Mouse (Mus musculus) liver, embryonic 13.5 days (tissue): ENCODE results near the gene Rhcg. TPM values are rescaled to one million over a fixed set of nuclear protein-coding genes. Genes with fewer than 3 reads are reported as not detected.

Experiments used
- ATAC-seq: fragments of 200-750 bp; cut with Nextera tagmentation; 2 replicates; pipeline ENCODE4 v1.8.0; 2017; ENCODE audit warnings: low read depth, mild to moderate bottlenecking, moderate number of reproducible peaks, moderate library complexity
- DNase-seq: peaks from one replicate; pipeline ENCODE4 v3.0.0; 2022
- H3K27ac ChIP-seq: fragments of 300-500 bp; sonication (generic); 2 replicates; pipeline ENCODE4 v1.5.1; 2015; ENCODE audit warnings: moderate library complexity, mild to moderate bottlenecking, inconsistent platforms
- H3K27me3 ChIP-seq: fragments of 300-500 bp; sonication (generic); 2 replicates; pipeline ENCODE4 v1.6.1; 2015; ENCODE audit warnings: mild to moderate bottlenecking, inconsistent platforms
- H3K36me3 ChIP-seq: fragments of 300-500 bp; sonication (generic); 2 replicates; pipeline ENCODE4 v1.6.1; 2015; ENCODE audit warnings: mild to moderate bottlenecking, inconsistent platforms
- H3K4me1 ChIP-seq: fragments of 300-500 bp; sonication (generic); replicated peaks from 2 replicates; pipeline ENCODE4 v1.6.1; 2015; ENCODE audit warnings: inconsistent platforms
- H3K4me2 ChIP-seq: fragments of 300-500 bp; sonication (generic); 2 replicates; pipeline ENCODE4 v1.6.1; 2015; ENCODE audit warnings: inconsistent platforms, mild to moderate bottlenecking, moderate library complexity
- H3K4me3 ChIP-seq: fragments of 300-500 bp; sonication (generic); replicated peaks from 2 replicates; pipeline ENCODE4 v1.5.1; 2015; ENCODE audit warnings: mild to moderate bottlenecking, inconsistent platforms
- H3K9ac ChIP-seq: fragments of 300-500 bp; sonication (generic); 2 replicates; pipeline ENCODE4 v1.6.1; 2015; ENCODE audit warnings: mild to moderate bottlenecking, inconsistent platforms
- H3K9me3 ChIP-seq: fragments of 300-500 bp; sonication (generic); replicated peaks from 2 replicates; pipeline ENCODE4 v1.6.1; 2016; ENCODE audit warnings: inconsistent platforms
- WGBS: fragments of 180-500 bp; shearing (Covaris S2); methylation state at CpG from one replicate; pipeline ENCODE4 v1.1.7; 2015; ENCODE audit not compliant: insufficient replicate concordance; 5-methylcytosine and 5-hydroxymethylcytosine counted together
- polyA plus RNA-seq: library from polyadenylated mRNA; unstranded; fragments of >200 nt; fragmentation: Nextera tagmentation; extraction: Ambion mirVana; gene quantifications from 2 replicates; pipeline ENCODE4 v1.2.1, GENCODE M21; 2015

The Rhcg gene
- polyA plus RNA-seq, 1 experiment from 2014 or later: 0.09 TPM

GRCm38 (mm10) chr7:79628271-79628913 is 10.9 kb upstream of the Rhcg start:
- no peak overlapping the region for H3K9ac ChIP-seq
- peaks cover 7% of the 10 kb centered on the region; the same call in 1 of the 2 replicates for H3K27me3 ChIP-seq
- no peaks in the 10 kb centered on the region for H3K4me1 ChIP-seq
- H3K4me2 ChIP-seq: no peak overlapping the region
- no peak overlapping the region for H3K27ac ChIP-seq
- H3K36me3 ChIP-seq: no peaks in the 10 kb centered on the region
- 44% methylated on average over 4 of the region's 4 CpGs for WGBS
- DNase-seq (no peak), ATAC-seq (no peak)
- H3K4me3 ChIP-seq: no peak overlapping the region
- H3K9me3 ChIP-seq: no peaks in the 10 kb centered on the region

GRCm38 (mm10) chr7:79626170-79626569 is 8.7 kb upstream of the Rhcg start:
- no peak overlapping the region for H3K4me3 ChIP-seq
- no peak overlapping the region for H3K4me2 ChIP-seq
- 66% methylated on average over 5 of the region's 5 CpGs for WGBS
- no peaks in the 10 kb centered on the region for H3K9me3 ChIP-seq
- peaks cover 7% of the 10 kb centered on the region; the same call in 1 of the 2 replicates for H3K27me3 ChIP-seq
- no peak for ATAC-seq
- H3K4me1 ChIP-seq: no peaks in the 10 kb centered on the region
- H3K9ac ChIP-seq: no peak overlapping the region
- DNase-seq: no peak
- H3K27ac ChIP-seq: no peak overlapping the region
- H3K36me3 ChIP-seq: no peaks in the 10 kb centered on the region

- Histone ChIP-seq H3K4me1 (no peaks in the 10 kb centered on the region), H3K27me3 (peaks cover 23% of the 10 kb centered on the region), H3K9ac (no peak overlapping the region), H3K4me2 (no peak overlapping the region), H3K9me3 (no peaks in the 10 kb centered on the region), H3K27ac (no peak overlapping the region), H3K36me3 (no peaks in the 10 kb centered on the region), H3K4me3 (no peak overlapping the region)
- 56% methylated on average over 8 of the region's 8 CpGs for WGBS
- no peak for DNase-seq
- ATAC-seq: no peak
These were observed 5.6 kb upstream of the Rhcg start for GRCm38 (mm10) chr7:79623086-79623485.

- Histone ChIP-seq H3K4me1 (no peaks in the 10 kb centered on the region), H3K4me2 (no peak overlapping the region), H3K9me3 (no peaks in the 10 kb centered on the region), H3K36me3 (no peaks in the 10 kb centered on the region), H3K9ac (no peak overlapping the region), H3K27me3 (peaks cover 57% of the 10 kb centered on the region), H3K27ac (no peak overlapping the region), H3K4me3 (no peak overlapping the region)
- DNase-seq (no peak), ATAC-seq (no peak)
- WGBS: 50% methylated on average over 4 of the region's 4 CpGs
These were observed 2.0 kb upstream of the Rhcg start for GRCm38 (mm10) chr7:79619493-79619892.

GRCm38 (mm10) chr7:79615941-79616340 is 1.5 kb downstream of the Rhcg start:
- 51% methylated on average over 1 of the region's 1 CpGs for WGBS

GRCm38 (mm10) chr7:79615008-79615407 is 2.4 kb downstream of the Rhcg start:
- ATAC-seq: no peak

More at GRCm38 (mm10) chr7:79615941-79616340, 1.5 kb downstream of the Rhcg start:
- H3K27ac ChIP-seq: no peak overlapping the region
- DNase-seq (no peak), ATAC-seq (no peak)
- H3K4me1 ChIP-seq: no peaks in the 10 kb centered on the region
- H3K9me3 ChIP-seq: no peaks in the 10 kb centered on the region
- peaks cover 72% of the 10 kb centered on the region for H3K27me3 ChIP-seq
- H3K4me3 ChIP-seq: no peak overlapping the region
- H3K4me2 ChIP-seq: no peak overlapping the region
- no peaks in the 10 kb centered on the region for H3K36me3 ChIP-seq
- H3K9ac ChIP-seq: no peak overlapping the region

GRCm38 (mm10) chr7:79613314-79613713 is 4.1 kb downstream of the Rhcg start:
- H3K9me3 ChIP-seq: no peaks in the 10 kb centered on the region
- peaks cover 65% of the 10 kb centered on the region for H3K27me3 ChIP-seq
- no peaks in the 10 kb centered on the region for H3K36me3 ChIP-seq
- no peak overlapping the region for H3K9ac ChIP-seq
- no peak overlapping the region for H3K27ac ChIP-seq
- H3K4me1 ChIP-seq: no peaks in the 10 kb centered on the region
- ATAC-seq (no peak), DNase-seq (no peak)
- H3K4me3 ChIP-seq: no peak overlapping the region
- H3K4me2 ChIP-seq: no peak overlapping the region
- 50% methylated on average over 11 of the region's 11 CpGs for WGBS

More at GRCm38 (mm10) chr7:79615008-79615407, 2.4 kb downstream of the Rhcg start:
- no peak overlapping the region for H3K27ac ChIP-seq
- H3K4me2 ChIP-seq: no peak overlapping the region
- no peaks in the 10 kb centered on the region for H3K9me3 ChIP-seq
- peaks cover 72% of the 10 kb centered on the region for H3K27me3 ChIP-seq
- WGBS: 54% methylated on average over 4 of the region's 4 CpGs
- no peak overlapping the region for H3K9ac ChIP-seq
- H3K36me3 ChIP-seq: no peaks in the 10 kb centered on the region
- H3K4me3 ChIP-seq: no peak overlapping the region
- no peaks in the 10 kb centered on the region for H3K4me1 ChIP-seq
- no peak for DNase-seq

DNA sequence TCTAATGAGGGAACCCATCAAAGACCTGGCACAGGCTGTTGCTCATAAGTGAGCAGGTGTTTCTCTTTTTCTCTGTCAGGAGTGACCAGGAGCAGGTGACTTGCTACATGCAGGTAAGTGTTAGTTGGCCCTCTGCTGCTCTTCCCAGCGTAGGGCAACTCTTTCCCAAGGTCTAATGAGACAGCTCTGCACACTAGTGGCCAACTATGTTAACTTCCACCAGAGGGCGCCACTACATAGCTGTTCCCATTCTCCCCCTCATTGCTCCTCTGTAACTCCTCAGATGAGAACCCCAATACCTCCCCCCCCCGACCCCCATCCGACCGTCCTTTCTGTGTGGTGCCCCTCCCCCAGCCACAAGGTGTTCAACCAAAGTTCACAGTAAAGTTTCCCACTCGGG is 4.7 kb downstream of the Rhcg start:
- peaks cover 65% of the 10 kb centered on the region for H3K27me3 ChIP-seq
- H3K27ac ChIP-seq: no peak overlapping the region
- ATAC-seq (no peak), DNase-seq (peak; percentile 8)
- H3K36me3 ChIP-seq: no peaks in the 10 kb centered on the region
- no peaks in the 10 kb centered on the region for H3K4me1 ChIP-seq
- H3K9me3 ChIP-seq: no peaks in the 10 kb centered on the region
- H3K9ac ChIP-seq: no peak overlapping the region
- 10% methylated on average over 6 of the region's 6 CpGs for WGBS
- no peak overlapping the region for H3K4me3 ChIP-seq
- H3K4me2 ChIP-seq: no peak overlapping the region

DNA sequence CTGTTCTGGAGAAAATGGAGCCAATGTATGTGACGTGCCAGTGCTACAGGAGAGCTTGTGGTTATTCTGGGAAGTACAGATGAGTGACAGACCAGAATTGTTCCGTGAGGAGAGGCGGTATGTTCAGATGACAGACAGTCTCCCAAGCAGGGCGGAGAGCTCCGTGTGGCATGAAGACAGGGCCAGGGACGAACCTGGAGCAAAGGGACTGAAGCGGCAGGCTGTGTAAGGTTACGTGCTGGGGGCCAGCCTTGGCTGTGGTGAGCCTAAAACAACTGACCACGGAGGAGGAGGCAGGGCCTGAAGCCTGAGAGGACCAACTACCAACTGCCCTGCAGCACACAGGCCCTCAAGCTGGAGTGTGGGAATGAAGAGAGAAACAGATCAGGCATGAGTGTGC is 5.6 kb downstream of the Rhcg start:
- Histone ChIP-seq H3K4me1 (peaks cover 6% of the 10 kb centered on the region), H3K27me3 (peaks cover 65% of the 10 kb centered on the region), H3K36me3 (no peaks in the 10 kb centered on the region), H3K27ac (no peak overlapping the region), H3K9me3 (no peaks in the 10 kb centered on the region), H3K4me3 (no peak overlapping the region), H3K9ac (no peak overlapping the region), H3K4me2 (no peak overlapping the region)
- no peak for DNase-seq
- WGBS: 60% methylated on average over 9 of the region's 9 CpGs
- no peak for ATAC-seq

GRCm38 (mm10) chr7:79607263-79607921 is 10.1 kb downstream of the Rhcg start:
- no peak overlapping the region for H3K27ac ChIP-seq
- ATAC-seq (no peak), DNase-seq (no peak)
- H3K9me3 ChIP-seq: no peaks in the 10 kb centered on the region
- peaks cover 54% of the 10 kb centered on the region for H3K27me3 ChIP-seq
- 1% methylated on average over 25 of the region's 25 CpGs for WGBS
- H3K4me2 ChIP-seq: peak overlapping the region; percentile 46
- H3K36me3 ChIP-seq: no peaks in the 10 kb centered on the region
- no peak overlapping the region; the same call in 1 of the 2 replicates for H3K4me3 ChIP-seq
- H3K9ac ChIP-seq: no peak overlapping the region
- H3K4me1 ChIP-seq: peaks cover 6% of the 10 kb centered on the region

GRCm38 (mm10) chr7:79606766-79607165 is 10.7 kb downstream of the Rhcg start:
- Histone ChIP-seq H3K27ac (no peak overlapping the region), H3K36me3 (no peaks in the 10 kb centered on the region), H3K9me3 (no peaks in the 10 kb centered on the region), H3K27me3 (peaks cover 53% of the 10 kb centered on the region), H3K4me3 (no peak overlapping the region), H3K9ac (no peak overlapping the region), H3K4me1 (peaks cover 6% of the 10 kb centered on the region), H3K4me2 (no peak overlapping the region)
- WGBS: 10% methylated on average over 3 of the region's 3 CpGs
- DNase-seq: no peak
- no peak for ATAC-seq

DNA sequence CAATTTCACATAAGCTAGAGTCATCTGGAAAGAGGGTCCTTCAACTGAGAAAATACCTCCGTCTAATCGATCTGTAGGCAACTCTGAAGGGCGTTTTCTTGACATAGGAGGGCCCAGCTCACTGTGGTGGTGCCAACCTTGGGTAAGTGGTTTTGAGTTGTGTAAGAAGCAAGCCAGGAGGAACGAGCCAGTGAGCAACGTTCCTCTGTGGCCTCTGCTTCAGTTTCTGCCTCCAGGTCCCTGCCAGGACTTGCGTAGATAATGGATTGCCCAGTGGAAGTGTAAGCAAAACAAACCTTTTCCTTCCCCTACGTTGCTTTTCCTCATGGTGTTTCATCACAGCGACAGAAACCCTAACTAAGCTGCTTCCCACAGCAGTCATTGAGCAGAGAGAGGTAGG is 15.5 kb downstream of the Rhcg start:
- WGBS: 35% methylated on average over 8 of the region's 8 CpGs
- peaks cover 65% of the 10 kb centered on the region for H3K27me3 ChIP-seq
- no peak for ATAC-seq

More for the DNA sequence above, 15.5 kb downstream of the Rhcg start:
- H3K4me3 ChIP-seq: no peak overlapping the region
- H3K36me3 ChIP-seq: no peaks in the 10 kb centered on the region
- H3K9ac ChIP-seq: no peak overlapping the region
- no peak overlapping the region for H3K27ac ChIP-seq
- no peaks in the 10 kb centered on the region for H3K4me1 ChIP-seq
- no peak for DNase-seq
- H3K9me3 ChIP-seq: no peaks in the 10 kb centered on the region
- H3K4me2 ChIP-seq: no peak overlapping the region
